Mouse (Mus musculus) retina, adult 2 months (tissue): ENCODE data around the gene Gsk3b.
"Not testable (repeated sequence)": the region's sequence is repeated elsewhere in the genome, so short reads cannot be mapped to it uniquely, and the experiment has no call there.

Experiments
- DNase-seq: peaks from one replicate; pipeline ENCODE4 v3.0.0-alpha.2; 2012; ENCODE audit warnings: low read depth, low spot score

The Gsk3b gene

GRCm38 (mm10) chr16:38088629-38089446 is at the start of gene Gsk3b:
Gsk3b (plus strand) TSS chr16:38089001.
- DNase-seq: peak; percentile 98

- DNase-seq: no peak
Observed at GRCm38 (mm10) chr16:38042160-38042559, 46.6 kb upstream of the Gsk3b start.

GRCm38 (mm10) chr16:38044551-38044950 is 44.2 kb upstream of the Gsk3b start:
- DNase-seq: no peak

- DNase-seq: no peak
Observed at GRCm38 (mm10) chr16:38047781-38048558, 40.8 kb upstream of the Gsk3b start.

- no peak for DNase-seq
Observed at GRCm38 (mm10) chr16:38057898-38058297, 30.9 kb upstream of the Gsk3b start.

GRCm38 (mm10) chr16:38058836-38059235 is 30.0 kb upstream of the Gsk3b start:
- no peak for DNase-seq

- no peak for DNase-seq
Observed at GRCm38 (mm10) chr16:38059631-38060030, 29.2 kb upstream of the Gsk3b start.

- not testable (repeated sequence) for DNase-seq
Observed at GRCm38 (mm10) chr16:38073859-38074631, 14.8 kb upstream of the Gsk3b start.

GRCm38 (mm10) chr16:38080201-38080600 is 8.6 kb upstream of the Gsk3b start:
- no peak for DNase-seq

- no peak for DNase-seq
Observed at GRCm38 (mm10) chr16:38087231-38087630, 1.6 kb upstream of the Gsk3b start.

GRCm38 (mm10) chr16:38087645-38088125 is 1.1 kb upstream of the Gsk3b start:
- DNase-seq: no peak

- no peak for DNase-seq
Observed at GRCm38 (mm10) chr16:38088126-38088628, 624 bp upstream of the Gsk3b start.

GRCm38 (mm10) chr16:38089447-38090170 is 808 bp downstream of the Gsk3b start:
- DNase-seq: peak; percentile 43

GRCm38 (mm10) chr16:38090341-38091005 is 1.7 kb downstream of the Gsk3b start:
- no peak for DNase-seq

- DNase-seq: no peak
Observed at GRCm38 (mm10) chr16:38091041-38091440, 2.2 kb downstream of the Gsk3b start.

GRCm38 (mm10) chr16:38091706-38092105 is 2.9 kb downstream of the Gsk3b start:
- no peak for DNase-seq

GRCm38 (mm10) chr16:38092598-38092997 is 3.8 kb downstream of the Gsk3b start:
- DNase-seq: no peak

- no peak for DNase-seq
Observed at GRCm38 (mm10) chr16:38095181-38095851, 6.5 kb downstream of the Gsk3b start.

GRCm38 (mm10) chr16:38097521-38097920 is 8.7 kb downstream of the Gsk3b start:
- DNase-seq: no peak

GRCm38 (mm10) chr16:38099325-38099724 is 10.5 kb downstream of the Gsk3b start:
- DNase-seq: no peak
